Mouse (Mus musculus): ENCODE data around the gene Lrrc51. TPM values are rescaled to one million over a fixed set of nuclear protein-coding genes. Genes with fewer than 3 reads are reported as not detected.
A peak's percentile ranks its signal among the peaks of the same experiment; 100 is the strongest.

Lrrc51 gene
- polyA plus RNA-seq, 1 experiment from 2014 or later: 12.7 TPM

DNA sequence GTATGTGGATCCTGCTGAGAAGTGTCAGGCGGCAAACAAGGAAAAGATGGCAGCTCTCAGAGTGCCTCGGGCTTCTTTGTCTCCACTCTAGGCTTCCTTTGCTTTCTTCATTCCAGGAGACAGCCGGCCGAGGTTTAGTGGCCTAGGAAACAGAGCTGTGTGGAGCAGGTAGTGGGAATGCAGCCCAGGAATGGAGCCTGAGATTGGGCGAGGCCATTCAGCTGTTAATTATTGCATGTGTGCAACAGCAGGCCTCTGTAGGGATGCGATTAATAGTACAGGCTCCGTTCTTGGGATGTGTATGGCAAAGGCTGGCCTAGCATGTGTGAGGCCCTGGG is 64.6 kb downstream of the Lrrc51 start:
- Histone ChIP-seq H3K4me3 (peak overlapping the region; percentile 21; the same call in 1 of the 2 replicates), H3K36me3 (no peaks in the 10 kb centered on the region), H3K4me1 (peaks cover 26% of the 10 kb centered on the region), H3K27ac (replicated peaks) (peak overlapping the region; percentile 82), H3K9me3 (replicated peaks) (no peaks in the 10 kb centered on the region), H3K27me3 (ENCODE audit: low read depth, poor library complexity, severe bottlenecking) (no peaks in the 10 kb centered on the region)
- WGBS: 42% methylated on average over 7 of the region's 7 CpGs
- DNase-seq (ENCODE audit: low spot score): peak; percentile 62

DNA sequence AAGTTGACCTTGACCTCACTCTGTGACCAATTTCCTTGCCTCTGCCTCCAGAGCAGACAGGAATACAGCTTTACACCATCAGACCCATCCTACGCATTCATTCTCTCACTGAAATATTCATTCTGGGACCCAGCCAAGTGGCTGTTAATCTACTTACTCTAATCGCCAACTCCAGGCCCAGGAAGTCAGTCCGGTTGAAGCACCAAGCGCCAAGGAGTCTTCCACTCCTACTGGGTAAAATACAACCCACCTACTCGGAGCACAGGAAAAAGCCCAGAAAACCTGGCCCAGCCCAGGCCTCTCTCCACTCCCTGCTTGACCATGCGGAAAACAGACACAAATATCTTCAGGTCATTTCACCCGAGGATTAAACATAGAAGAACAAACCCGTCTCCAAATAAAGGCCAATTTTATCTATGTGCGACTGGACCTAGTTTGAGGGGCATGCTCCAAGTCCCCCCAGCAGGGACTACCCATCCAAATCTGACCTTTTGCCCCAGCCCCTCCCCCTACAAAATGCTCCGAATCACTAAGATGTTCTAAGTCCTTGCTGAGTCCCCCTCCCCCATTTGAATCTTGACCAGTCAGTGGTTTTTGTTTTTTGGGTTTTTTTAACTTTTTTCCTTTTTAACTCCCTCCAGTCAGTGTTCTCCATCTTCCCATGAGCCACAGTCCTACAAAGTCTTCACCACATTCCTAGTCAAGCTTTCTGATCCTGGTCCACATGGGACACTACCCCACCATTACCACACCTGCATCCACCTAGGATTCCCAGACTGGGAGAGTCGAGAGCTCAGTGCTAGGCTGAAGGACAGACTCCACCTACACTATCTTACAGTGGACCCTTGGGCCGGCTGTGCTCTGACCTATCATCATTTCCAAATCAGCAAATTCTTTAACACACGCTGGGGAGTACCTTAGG is 65.2 kb downstream of the Lrrc51 start:
- 45% methylated on average over 13 of the region's 13 CpGs for WGBS
- DNase-seq (ENCODE audit: low spot score): peak; percentile 24

GRCm38 (mm10) chr7:101867482-101867881 is 66.2 kb downstream of the Lrrc51 start:
- no peaks in the 10 kb centered on the region for H3K36me3 ChIP-seq
- no peaks in the 10 kb centered on the region for H3K27me3 ChIP-seq (ENCODE audit: low read depth, poor library complexity, severe bottlenecking)
- DNase-seq (ENCODE audit: low spot score): no peak
- no peaks in the 10 kb centered on the region for H3K9me3 ChIP-seq (replicated peaks)
- H3K27ac ChIP-seq (replicated peaks): no peak overlapping the region
- peaks cover 26% of the 10 kb centered on the region for H3K4me1 ChIP-seq
- no peak overlapping the region for H3K4me3 ChIP-seq
- WGBS: 97% methylated on average over 4 of the region's 4 CpGs

More for the DNA sequence above, 65.2 kb downstream of the Lrrc51 start:
- Histone ChIP-seq H3K27me3 (ENCODE audit: low read depth, poor library complexity, severe bottlenecking) (no peaks in the 10 kb centered on the region), H3K4me3 (peak overlapping the region; percentile 21; the same call in 1 of the 2 replicates), H3K36me3 (no peaks in the 10 kb centered on the region), H3K4me1 (peaks cover 26% of the 10 kb centered on the region), H3K27ac (replicated peaks) (peak overlapping the region; percentile 82), H3K9me3 (replicated peaks) (no peaks in the 10 kb centered on the region)

DNA sequence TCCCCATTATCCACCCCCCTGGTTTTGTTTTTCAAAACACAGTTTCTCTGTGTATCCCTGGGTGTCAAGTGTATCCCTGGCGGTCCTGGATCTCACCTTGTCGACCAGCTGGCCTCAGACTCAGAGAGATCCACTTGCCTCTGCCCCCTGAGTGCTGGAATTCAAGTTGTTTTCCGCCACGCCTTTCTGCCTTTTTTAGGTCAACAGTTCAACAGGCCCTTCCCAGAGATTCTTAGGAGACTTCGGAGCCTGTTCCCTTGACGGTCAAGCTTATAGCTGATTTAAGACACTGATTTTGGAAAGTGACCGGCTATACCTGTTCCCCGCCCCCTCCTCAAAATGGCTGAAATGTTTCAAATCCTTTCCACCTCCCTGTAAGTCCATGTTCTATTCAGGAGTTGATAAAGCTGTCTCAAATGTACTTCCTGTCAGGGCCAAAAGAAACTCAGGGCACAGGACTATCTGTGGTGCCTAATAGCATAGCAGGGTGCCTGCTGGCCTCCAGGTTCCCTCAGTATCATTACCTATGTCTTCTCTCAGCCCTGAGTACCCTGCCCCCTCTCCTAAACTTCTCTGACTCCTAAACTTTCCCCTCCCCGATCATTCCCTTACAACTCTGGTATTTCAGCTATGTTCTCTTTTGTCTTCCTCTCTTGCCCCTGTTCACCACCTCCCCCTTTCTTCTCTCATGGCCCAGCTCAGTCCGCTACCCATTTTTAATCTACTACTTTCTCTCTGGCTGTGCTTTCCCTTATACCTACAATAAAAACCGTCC is 67.0 kb downstream of the Lrrc51 start:
- Histone ChIP-seq H3K36me3 (no peaks in the 10 kb centered on the region), H3K9me3 (replicated peaks) (no peaks in the 10 kb centered on the region), H3K4me3 (no peak overlapping the region), H3K27ac (replicated peaks) (peak overlapping the region; percentile 7; the same call in 1 of the 2 replicates), H3K27me3 (ENCODE audit: low read depth, poor library complexity, severe bottlenecking) (no peaks in the 10 kb centered on the region), H3K4me1 (peaks cover 26% of the 10 kb centered on the region)
- WGBS: 84% methylated on average over 11 of the region's 11 CpGs
- no peak for DNase-seq (ENCODE audit: low spot score)

DNA sequence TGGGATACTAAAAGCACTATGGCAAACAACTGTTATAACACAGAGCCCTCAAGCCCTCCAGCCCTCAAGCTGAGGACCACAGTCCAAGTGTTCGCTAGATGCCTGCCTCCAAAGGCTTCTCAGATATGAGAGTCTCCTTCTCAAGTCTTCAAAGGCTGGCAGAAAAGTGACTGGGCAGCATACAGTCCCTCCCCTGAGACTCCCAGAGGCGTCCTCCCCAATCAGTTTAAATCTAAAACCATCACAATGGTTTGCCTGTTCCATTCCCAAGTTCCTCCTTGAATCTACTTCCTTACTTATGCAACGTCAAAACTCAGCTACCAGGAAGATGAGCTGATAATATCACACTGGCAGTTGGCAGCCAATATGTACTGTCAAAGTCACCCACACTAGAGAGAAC is 70.3 kb downstream of the Lrrc51 start, which contains the start of gene Anapc15:
Anapc15 (plus strand) TSS at position 301 of the 400 bp plus-strand sequence.
- DNase-seq (ENCODE audit: low spot score): no peak
- 84% methylated on average over 3 of the region's 3 CpGs for WGBS
- no peaks in the 10 kb centered on the region for H3K9me3 ChIP-seq (replicated peaks)
- H3K4me1 ChIP-seq: peaks cover 14% of the 10 kb centered on the region
- H3K36me3 ChIP-seq: no peaks in the 10 kb centered on the region
- H3K27ac ChIP-seq (replicated peaks): no peak within 1 kb of the TSS
- no peaks in the 10 kb centered on the region for H3K27me3 ChIP-seq (ENCODE audit: low read depth, poor library complexity, severe bottlenecking)
- no peak within 1 kb of the TSS for H3K4me3 ChIP-seq

Small RNA genes within 50 kb of the gene (microRNA-seq; reads per million reads assigned to microRNA genes)
- gene Gm22655: not detected

Other genes starting within 250 kb of the Lrrc51 start
- gene Phox2a, start 115.6 kb downstream of the Lrrc51 start, polyA plus RNA-seq (2016; fragmentation: Nextera tagmentation; extraction: Ambion mirVana): 0.83 and 2.0 TPM in 2 replicates
- 36.2 and 38.1 TPM in 2 replicates for gene Inppl1, start 95.7 kb downstream of the Lrrc51 start, polyA plus RNA-seq (2016; fragmentation: Nextera tagmentation; extraction: Ambion mirVana)
- 0.70 and 1.1 TPM in 2 replicates for gene Folr2, start 76.7 kb downstream of the Lrrc51 start, polyA plus RNA-seq (2016; fragmentation: Nextera tagmentation; extraction: Ambion mirVana)
- 110 and 123 TPM in 2 replicates for gene Anapc15, start 70.2 kb downstream of the Lrrc51 start, polyA plus RNA-seq (2016; fragmentation: Nextera tagmentation; extraction: Ambion mirVana)
- 17.9 and 19.5 TPM in 2 replicates for gene Folr1, start 63.1 kb downstream of the Lrrc51 start, polyA plus RNA-seq (2016; fragmentation: Nextera tagmentation; extraction: Ambion mirVana)
- 164 and 166 TPM in 2 replicates for gene Lamtor1, start 28.0 kb downstream of the Lrrc51 start, polyA plus RNA-seq (2016; fragmentation: Nextera tagmentation; extraction: Ambion mirVana)
- 0.37 and 0.87 TPM in 2 replicates for gene Tomt, start 27.5 kb downstream of the Lrrc51 start, polyA plus RNA-seq (2016; fragmentation: Nextera tagmentation; extraction: Ambion mirVana)
- 76.9 and 91.8 TPM in 2 replicates for gene Numa1, start 216 bp upstream of the Lrrc51 start, polyA plus RNA-seq (2016; fragmentation: Nextera tagmentation; extraction: Ambion mirVana)
- 3.8 and 4.1 TPM in 2 replicates for gene Il18bp, start 84.8 kb upstream of the Lrrc51 start, polyA plus RNA-seq (2016; fragmentation: Nextera tagmentation; extraction: Ambion mirVana)
- 31.1 and 32.7 TPM in 2 replicates for gene Rnf121, start 131.6 kb upstream of the Lrrc51 start, polyA plus RNA-seq (2016; fragmentation: Nextera tagmentation; extraction: Ambion mirVana)
- 44.2 and 45.3 TPM in 2 replicates for gene Xndc1, start 131.6 kb upstream of the Lrrc51 start, polyA plus RNA-seq (2016; fragmentation: Nextera tagmentation; extraction: Ambion mirVana)
- gene Xntrpc, start 131.8 kb upstream of the Lrrc51 start, polyA plus RNA-seq (2016; fragmentation: Nextera tagmentation; extraction: Ambion mirVana): 1.7 and 1.8 TPM in 2 replicates
- 0.19 TPM in 1 of 2 replicates, not detected in the other for gene Trpc2, start 149.2 kb upstream of the Lrrc51 start, polyA plus RNA-seq (2016; fragmentation: Nextera tagmentation; extraction: Ambion mirVana)
- 0.67 and 0.79 TPM in 2 replicates for gene Art1, start 167.8 kb upstream of the Lrrc51 start, polyA plus RNA-seq (2016; fragmentation: Nextera tagmentation; extraction: Ambion mirVana)
- 1.9 TPM in 2 replicates for gene Art5, start 175.6 kb upstream of the Lrrc51 start, polyA plus RNA-seq (2016; fragmentation: Nextera tagmentation; extraction: Ambion mirVana)
- not detected in 2 replicates for gene Chrna10, start 182.9 kb upstream of the Lrrc51 start, polyA plus RNA-seq (2016; fragmentation: Nextera tagmentation; extraction: Ambion mirVana)

Data from midbrain, embryonic 10.5 days (tissue).